Mouse (Mus musculus): ENCODE results near the gene Polr3e.

Polr3e gene

GRCm38 (mm10) chr7:120977063-120977462 is 59.5 kb downstream of the Polr3e start:
- DNase-seq (ENCODE audit: low read depth, low spot score): no peak

- DNase-seq (ENCODE audit: low read depth, low spot score): no peak
Measured at GRCm38 (mm10) chr7:120980041-120980440, 62.5 kb downstream of the Polr3e start.

- DNase-seq (ENCODE audit: low read depth, low spot score): peak; percentile 77
Measured at GRCm38 (mm10) chr7:120980931-120981924, 63.7 kb downstream of the Polr3e start.

GRCm38 (mm10) chr7:120982200-120982841 is 64.8 kb downstream of the Polr3e start, which contains the start of the genes Cdr2 and Mfsd13b:
Cdr2 (minus strand) TSS chr7:120982312.
Mfsd13b (plus strand) TSS chr7:120982509.
- DNase-seq (ENCODE audit: low read depth, low spot score): peak; percentile 97

GRCm38 (mm10) chr7:120982968-120983367 is 65.4 kb downstream of the Polr3e start:
- peak; percentile 47 for DNase-seq (ENCODE audit: low read depth, low spot score)

- no peak for DNase-seq (ENCODE audit: low read depth, low spot score)
Measured at GRCm38 (mm10) chr7:120991191-120991590, 73.6 kb downstream of the Polr3e start.
